Comparison of ENCODE assay signal across 19 mouse cellular contexts in the genomic region with DNA sequence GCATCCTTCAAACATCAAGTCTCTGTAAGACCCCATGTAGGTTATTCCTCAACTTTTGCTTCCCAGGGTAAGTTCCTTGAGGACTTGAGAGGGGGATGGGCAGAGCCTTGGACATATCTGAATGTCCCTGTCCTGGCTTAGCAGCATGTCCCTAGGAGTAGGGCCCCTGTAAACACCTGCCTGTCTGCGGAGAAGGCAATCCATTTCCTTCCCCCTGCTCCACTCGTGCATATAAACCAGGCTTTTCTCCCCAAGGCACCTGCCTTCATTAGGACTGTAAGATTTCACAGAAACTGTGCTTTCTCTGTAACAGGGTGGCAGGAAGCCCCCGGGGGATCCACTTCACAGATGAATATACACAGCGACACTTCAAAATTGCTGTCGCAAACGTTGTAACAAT.
A peak's percentile ranks its signal among the peaks of the same experiment; 100 is the strongest.
DNase-seq lines count a peak whose midpoint lies in the region; ATAC-seq and TF ChIP-seq lines count a peak whose summit lies in the region.
"Had no signal": no experiment of that assay in that cellular context is flagged by ENCODE, and none has a peak within 500 bp of the region (broad histone marks: within the 10 kb centered on the region; RNA-seq: fewer than 3 reads in every experiment).

No protein-coding gene starts in this region.

- TF ChIP-seq CTCF in thymus, adult 2 months (IDR thresholded peaks at IDR 0.05; ENCODE audit: borderline replicate concordance, control insufficient read depth, extremely low read depth, insufficient read depth, low read length, poor library complexity) = no peak

- no peak overlapping the region; the same call in 1 of the 2 replicates for H3K27ac ChIP-seq in forebrain, embryonic 13.5 days
- H3K27ac ChIP-seq in forebrain, embryonic 11.5 days (ENCODE audit: low read depth, low read length) = no peak overlapping the region
- H3K27ac ChIP-seq in hindbrain, embryonic 10.5 days = peak overlapping the region; percentile 31; the same call in 1 of the 2 replicates
- peak overlapping the region; percentile 46 for H3K27ac ChIP-seq in midbrain, embryonic 12.5 days (replicated peaks)
- peak overlapping the region; percentile 56 for H3K27ac ChIP-seq in neural tube, embryonic 15.5 days (replicated peaks)
- H3K27ac ChIP-seq in thymus, adult 2 months (ENCODE audit: control insufficient read depth, insufficient read depth, low read length) = no peak overlapping the region
- H3K27ac ChIP-seq: embryonic facial prominence, embryonic 10.5 days; kidney, postnatal 0 days; layer of hippocampus, adult 2 months; left cerebral cortex, adult 2 months; liver, embryonic 13.5 days had no signal

- peak overlapping the region; percentile 19; the same call in 1 of the 2 replicates for H3K4me2 ChIP-seq in forebrain, embryonic 13.5 days
- no peak overlapping the region for H3K4me2 ChIP-seq in forebrain, embryonic 11.5 days (ENCODE audit: low read depth, low read length, severe bottlenecking)
- H3K4me2 ChIP-seq in midbrain, embryonic 12.5 days (replicated peaks) = peak overlapping the region; percentile 19; the same call in 1 of the 2 replicates
- H3K4me2 ChIP-seq in neural tube, embryonic 15.5 days = peak overlapping the region; percentile 26
- H3K4me2 ChIP-seq: heart, embryonic 12.5 days; liver, embryonic 13.5 days had no signal

- H3K27me3 ChIP-seq in forebrain, embryonic 13.5 days = no peaks in the 10 kb centered on the region
- no peaks in the 10 kb centered on the region for H3K27me3 ChIP-seq in forebrain, embryonic 11.5 days (ENCODE audit: control insufficient read depth, insufficient read depth, low read length)
- no peaks in the 10 kb centered on the region for H3K27me3 ChIP-seq in hindbrain, embryonic 10.5 days (ENCODE audit: insufficient read depth, poor library complexity, severe bottlenecking)
- H3K27me3 ChIP-seq in midbrain, embryonic 12.5 days = no peaks in the 10 kb centered on the region
- H3K27me3 ChIP-seq in neural tube, embryonic 15.5 days (replicated peaks) = no peaks in the 10 kb centered on the region
- no peaks in the 10 kb centered on the region for H3K27me3 ChIP-seq in thymus, adult 2 months (ENCODE audit: control insufficient read depth, insufficient read depth, low read length)
- H3K27me3 ChIP-seq: heart, embryonic 12.5 days; liver, embryonic 13.5 days had no signal

- 59% methylated on average over 6 of the region's 6 CpGs for WGBS in forebrain, embryonic 13.5 days
- 72% methylated on average over 6 of the region's 6 CpGs for WGBS in forebrain, embryonic 11.5 days
- WGBS in hindbrain, embryonic 10.5 days = 74% methylated on average over 6 of the region's 6 CpGs
- 66% methylated on average over 6 of the region's 6 CpGs for WGBS in midbrain, embryonic 12.5 days
- 30% methylated on average over 6 of the region's 6 CpGs for WGBS in neural tube, embryonic 15.5 days
- 71% methylated on average over 6 of the region's 6 CpGs for WGBS in thymus, adult 2 months

- peaks cover 13% of the 10 kb centered on the region for H3K4me1 ChIP-seq in forebrain, embryonic 13.5 days
- H3K4me1 ChIP-seq in forebrain, embryonic 11.5 days (replicated peaks; ENCODE audit: control insufficient read depth, insufficient read depth, low read length) = no peaks in the 10 kb centered on the region
- H3K4me1 ChIP-seq in hindbrain, embryonic 10.5 days (replicated peaks) = peaks cover 8% of the 10 kb centered on the region
- peaks cover 8% of the 10 kb centered on the region; the same call in 1 of the 2 replicates for H3K4me1 ChIP-seq in midbrain, embryonic 12.5 days
- peaks cover 23% of the 10 kb centered on the region for H3K4me1 ChIP-seq in neural tube, embryonic 15.5 days
- no peaks in the 10 kb centered on the region for H3K4me1 ChIP-seq in thymus, adult 2 months (replicated peaks; ENCODE audit: control insufficient read depth, insufficient read depth, low read length)
- H3K4me1 ChIP-seq: embryonic facial prominence, embryonic 10.5 days; heart, embryonic 12.5 days; liver, embryonic 13.5 days had no signal

- DNase-seq in forebrain, embryonic 11.5 days (ENCODE audit: low spot score) = no peak
- no peak for DNase-seq in hindbrain, embryonic 10.5 days (ENCODE audit: low spot score)
- no peak for DNase-seq in thymus, adult 2 months
- no peak for DNase-seq in testis, postnatal 10 days (ENCODE audit: low spot score)
- DNase-seq in heart, postnatal 4 days = no peak
- DNase-seq: adrenal gland, adult 8-10 months; cerebellum, adult 18-20 months; cerebellum, postnatal 36 days; liver, embryonic 13.5 days had no signal

- H3K36me3 ChIP-seq in forebrain, embryonic 13.5 days (ENCODE audit: poor library complexity, severe bottlenecking) = no peaks in the 10 kb centered on the region
- H3K36me3 ChIP-seq in forebrain, embryonic 11.5 days (ENCODE audit: control insufficient read depth, insufficient read depth, low read length) = no peaks in the 10 kb centered on the region
- H3K36me3 ChIP-seq in hindbrain, embryonic 10.5 days = no peaks in the 10 kb centered on the region
- H3K36me3 ChIP-seq in midbrain, embryonic 12.5 days = no peaks in the 10 kb centered on the region
- H3K36me3 ChIP-seq in neural tube, embryonic 15.5 days = no peaks in the 10 kb centered on the region
- no peaks in the 10 kb centered on the region for H3K36me3 ChIP-seq in thymus, adult 2 months (ENCODE audit: control insufficient read depth, insufficient read depth, low read length)
- H3K36me3 ChIP-seq: embryonic facial prominence, embryonic 10.5 days; heart, embryonic 12.5 days; liver, embryonic 13.5 days had no signal

- peak; percentile 75 for ATAC-seq in forebrain, embryonic 13.5 days
- ATAC-seq in forebrain, embryonic 11.5 days (replicated peaks; ENCODE audit: low FRiP score) = no peak
- ATAC-seq in midbrain, embryonic 12.5 days (ENCODE audit: low FRiP score, low read depth) = 0 out of 2 replicates have a peak, but pooled peaks have one; percentile 38
- ATAC-seq in neural tube, embryonic 15.5 days (ENCODE audit: low FRiP score) = peak; percentile 49; the same call in 1 of the 2 replicates
- ATAC-seq: intestine, postnatal 0 days had no signal

- no peaks in the 10 kb centered on the region for H3K9me3 ChIP-seq in forebrain, embryonic 13.5 days (replicated peaks)
- H3K9me3 ChIP-seq in forebrain, embryonic 11.5 days (ENCODE audit: control insufficient read depth, low read length) = no peaks in the 10 kb centered on the region
- no peaks in the 10 kb centered on the region for H3K9me3 ChIP-seq in hindbrain, embryonic 10.5 days
- no peaks in the 10 kb centered on the region for H3K9me3 ChIP-seq in midbrain, embryonic 12.5 days
- no peaks in the 10 kb centered on the region for H3K9me3 ChIP-seq in neural tube, embryonic 15.5 days (replicated peaks)
- H3K9me3 ChIP-seq: embryonic facial prominence, embryonic 10.5 days; heart, embryonic 12.5 days had no signal

- TF ChIP-seq POLR2A in thymus, adult 2 months (IDR thresholded peaks at IDR 0.05; ENCODE audit: control insufficient read depth, extremely low read depth, insufficient read depth, low read length, poor library complexity) = no peak

- H3K9ac ChIP-seq in forebrain, embryonic 13.5 days = no peak overlapping the region
- H3K9ac ChIP-seq in forebrain, embryonic 11.5 days (ENCODE audit: low read length) = no peak overlapping the region
- no peak overlapping the region for H3K9ac ChIP-seq in midbrain, embryonic 12.5 days (replicated peaks)
- no peak overlapping the region for H3K9ac ChIP-seq in neural tube, embryonic 15.5 days (replicated peaks)
- H3K9ac ChIP-seq: heart, embryonic 12.5 days; liver, embryonic 13.5 days had no signal

- no peak overlapping the region for H3K4me3 ChIP-seq in forebrain, embryonic 13.5 days
- no peak overlapping the region for H3K4me3 ChIP-seq in forebrain, embryonic 11.5 days (ENCODE audit: low read depth, low read length)
- no peak overlapping the region for H3K4me3 ChIP-seq in hindbrain, embryonic 10.5 days
- H3K4me3 ChIP-seq in midbrain, embryonic 12.5 days = no peak overlapping the region
- no peak overlapping the region for H3K4me3 ChIP-seq in neural tube, embryonic 15.5 days (replicated peaks)
- no peak overlapping the region for H3K4me3 ChIP-seq in thymus, adult 2 months (ENCODE audit: control insufficient read depth, insufficient read depth, low read length)
- H3K4me3 ChIP-seq: embryonic facial prominence, embryonic 10.5 days; heart, embryonic 12.5 days; layer of hippocampus, adult 2 months; left cerebral cortex, adult 2 months; liver, embryonic 13.5 days; myocyte had no signal

Comparison
In these comparisons a context has a peak if more than half of its experiments do, and no peak if none do; other contexts are left out.
1. H3K27ac ChIP-seq: peak in hindbrain, embryonic 10.5 days (single experiment), midbrain, embryonic 12.5 days (single experiment) and neural tube, embryonic 15.5 days (single experiment); none in forebrain, embryonic 13.5 days (single experiment), forebrain, embryonic 11.5 days (single experiment) and thymus, adult 2 months (single experiment).